Mouse (Mus musculus) c-Kit-negative CD71-positive TER-119-positive erythroid progenitor cells, embryonic 14.5 days (primary cell): Measurements from ENCODE around the gene Gm5475.

Experiments
- DNase-seq: peaks from one replicate; pipeline ENCODE4 v3.0.0-alpha.2; 2013; ENCODE audit warnings: low read depth, low spot score

Gm5475 gene

GRCm38 (mm10) chr15:100448572-100448971 lies 26.6 kb downstream of the Gm5475 start:
- DNase-seq, result no peak

GRCm38 (mm10) chr15:100449495-100449894 lies 27.5 kb downstream of the Gm5475 start:
- no peak for DNase-seq

- no peak for DNase-seq
Observed at GRCm38 (mm10) chr15:100451245-100451644, 29.3 kb downstream of the Gm5475 start.

GRCm38 (mm10) chr15:100452486-100452885 lies 30.5 kb downstream of the Gm5475 start:
- DNase-seq, result no peak

GRCm38 (mm10) chr15:100456356-100456991 lies 34.5 kb downstream of the Gm5475 start:
- DNase-seq, result no peak

- peak; percentile 69 for DNase-seq
Observed at GRCm38 (mm10) chr15:100457340-100457739, 35.4 kb downstream of the Gm5475 start.

- DNase-seq, result peak; percentile 63
Observed at GRCm38 (mm10) chr15:100458055-100458454, 36.1 kb downstream of the Gm5475 start.

- no peak for DNase-seq
Observed at GRCm38 (mm10) chr15:100460942-100461341, 39.0 kb downstream of the Gm5475 start.

GRCm38 (mm10) chr15:100461646-100462045 lies 39.7 kb downstream of the Gm5475 start:
- DNase-seq, result no peak

- no peak for DNase-seq
Observed at GRCm38 (mm10) chr15:100462086-100462485, 40.1 kb downstream of the Gm5475 start.

- DNase-seq, result peak; percentile 46
Observed at GRCm38 (mm10) chr15:100463712-100464111, 41.8 kb downstream of the Gm5475 start.

GRCm38 (mm10) chr15:100465432-100465831 lies 43.5 kb downstream of the Gm5475 start:
- no peak for DNase-seq

GRCm38 (mm10) chr15:100467738-100468137 lies 45.8 kb downstream of the Gm5475 start:
- no peak for DNase-seq

GRCm38 (mm10) chr15:100468295-100469188 lies 46.6 kb downstream of the Gm5475 start, which contains the start of gene Letmd1:
TSS of gene Letmd1 (plus strand) at chr15:100469023.
- DNase-seq, result peak; percentile 53

GRCm38 (mm10) chr15:100469189-100469545 lies 47.2 kb downstream of the Gm5475 start:
- DNase-seq, result no peak

GRCm38 (mm10) chr15:100470037-100470436 lies 48.1 kb downstream of the Gm5475 start:
- DNase-seq, result no peak

GRCm38 (mm10) chr15:100473926-100474503 lies 52.1 kb downstream of the Gm5475 start:
- no peak for DNase-seq
